Mouse (Mus musculus) heart, embryonic 10.5 days (tissue): ENCODE results near the gene Spata2l. TPM values are rescaled to one million over a fixed set of nuclear protein-coding genes. Genes with fewer than 3 reads are reported as not detected.
"Not testable (repeated sequence)": the region's sequence is repeated elsewhere in the genome, so short reads cannot be mapped to it uniquely, and the experiment has no call there.

Source experiments
- DNase-seq: peaks from one replicate; pipeline ENCODE4 v3.0.0-alpha.2; 2017; ENCODE audit warnings: low spot score
- H3K27ac ChIP-seq: fragments of 300-500 bp; sonication (generic); 2 replicates; pipeline ENCODE4 v1.5.1; 2016; ENCODE audit warnings: mild to moderate bottlenecking
- H3K27me3 ChIP-seq: fragments of 300-500 bp; sonication (generic); 2 replicates; pipeline ENCODE4 v1.6.1; 2016; ENCODE audit warnings: mild to moderate bottlenecking; ENCODE audit not compliant: poor library complexity, insufficient read depth, severe bottlenecking
- H3K36me3 ChIP-seq: fragments of 300-500 bp; sonication (generic); 2 replicates; pipeline ENCODE4 v1.6.1; 2016; ENCODE audit warnings: mild to moderate bottlenecking, moderate library complexity
- H3K4me1 ChIP-seq: fragments of 300-500 bp; sonication (generic); 2 replicates; pipeline ENCODE4 v1.6.1; 2016; ENCODE audit warnings: mild to moderate bottlenecking
- H3K4me3 ChIP-seq: fragments of 300-500 bp; sonication (generic); 2 replicates; pipeline ENCODE4 v1.5.1; 2016; ENCODE audit warnings: mild to moderate bottlenecking, moderate library complexity
- H3K9me3 ChIP-seq: fragments of 300-500 bp; sonication (generic); 2 replicates; pipeline ENCODE4 v1.6.1; 2016; ENCODE audit warnings: mild to moderate bottlenecking, moderate library complexity
- WGBS: fragments of 180-500 bp; shearing (Covaris S2); methylation state at CpG from one replicate; pipeline ENCODE4 v1.1.7; 2016; 5-methylcytosine and 5-hydroxymethylcytosine counted together
- polyA plus RNA-seq: library from polyadenylated mRNA; unstranded; fragments of >200 nt; fragmentation: Nextera tagmentation; extraction: Ambion mirVana; gene quantifications from 2 replicates; pipeline ENCODE4 v1.2.1, GENCODE M21; 2016

Gene Spata2l
- polyA plus RNA-seq, result 2.2 and 2.6 TPM in 2 replicates

DNA sequence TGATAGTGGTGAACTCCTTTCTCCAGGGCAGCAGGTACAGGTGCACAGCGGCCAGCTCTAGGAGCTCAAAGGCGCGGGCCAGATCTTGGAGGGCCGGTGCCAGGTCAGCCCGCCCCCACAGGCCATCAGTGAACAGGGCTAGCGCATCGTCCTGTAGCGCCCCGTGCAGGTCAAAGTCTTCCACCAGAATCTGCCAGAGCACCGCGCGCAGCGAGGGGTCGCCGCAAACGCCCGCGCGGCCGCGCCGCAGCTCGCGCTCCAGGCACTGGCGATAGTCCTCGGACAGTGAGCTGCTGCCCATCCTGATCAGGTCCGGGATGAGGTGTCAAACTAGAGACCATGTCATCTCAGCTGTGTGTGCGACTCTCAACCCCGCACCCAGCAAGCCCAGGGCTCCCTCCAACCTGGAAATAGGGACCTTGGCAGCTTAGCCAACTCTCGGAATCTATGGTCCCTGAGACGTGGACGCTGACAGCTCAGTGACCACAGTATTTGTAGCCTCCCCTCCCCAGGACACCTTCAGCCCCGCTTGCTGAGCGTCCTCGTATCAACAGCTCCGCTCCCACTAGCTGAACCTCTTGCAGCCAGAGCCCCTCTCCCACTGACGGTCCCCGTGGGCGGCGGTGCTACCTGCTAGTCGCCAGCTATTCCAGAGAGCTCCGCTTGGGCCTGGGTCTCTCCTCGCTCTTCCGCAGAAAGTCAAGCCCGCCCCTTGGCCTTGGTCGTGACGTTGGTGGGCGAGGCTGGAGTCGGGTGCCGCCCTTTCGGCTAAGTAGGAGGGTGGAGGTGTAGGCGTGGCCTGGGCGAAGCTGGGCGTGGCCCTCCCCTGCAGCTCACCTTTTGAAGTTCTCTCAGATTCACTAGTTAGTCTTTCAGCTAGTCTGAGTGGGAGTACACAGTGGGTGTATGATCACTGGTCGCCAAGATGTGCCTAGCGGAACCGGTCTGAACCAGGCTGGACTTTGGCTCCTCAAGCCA, at the start of gene Spata2l:
Gene Spata2l (minus strand): TSS at position 714 of the 978 bp plus-strand sequence.
- peak; percentile 97 for DNase-seq
- peaks cover 31% of the 10 kb centered on the region for H3K4me1 ChIP-seq
- H3K36me3 ChIP-seq, result 0 out of 2 replicates have a peak, but pooled peaks cover 4% of the 10 kb centered on the region
- 3% methylated on average over 57 of the region's 57 CpGs for WGBS
- peak within 1 kb of the TSS; percentile 69 for H3K4me3 ChIP-seq
- peak within 1 kb of the TSS; percentile 69 for H3K27ac ChIP-seq
- H3K9me3 ChIP-seq, result no peaks in the 10 kb centered on the region
- H3K27me3 ChIP-seq, result peaks cover 45% of the 10 kb centered on the region

DNA sequence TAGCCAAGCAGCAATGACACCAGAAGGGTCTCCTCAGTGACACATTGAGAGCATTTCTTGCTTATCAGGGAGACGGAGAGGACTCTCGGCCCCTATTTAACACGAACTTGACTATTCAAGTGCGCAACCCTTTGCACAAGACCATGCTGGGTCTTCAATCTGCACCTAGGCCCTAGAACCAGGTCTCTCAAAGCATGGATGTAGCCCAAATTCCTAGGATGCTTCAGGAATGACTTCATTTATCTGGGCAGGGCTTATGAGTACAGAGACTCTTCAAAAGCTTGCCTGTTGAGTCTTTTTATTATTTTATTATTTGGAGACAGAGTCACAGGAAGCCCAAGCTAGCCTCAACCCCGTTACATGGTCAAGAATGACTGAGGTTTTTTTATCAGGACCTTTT, 48.5 kb upstream of the Spata2l start:
- H3K27me3 ChIP-seq, result no peaks in the 10 kb centered on the region
- peaks cover 66% of the 10 kb centered on the region for H3K36me3 ChIP-seq
- no peak overlapping the region for H3K27ac ChIP-seq
- peaks cover 11% of the 10 kb centered on the region; the same call in 1 of the 2 replicates for H3K4me1 ChIP-seq
- H3K9me3 ChIP-seq, result no peaks in the 10 kb centered on the region
- H3K4me3 ChIP-seq, result no peak overlapping the region
- no peak for DNase-seq
- 54% methylated on average over 5 of the region's 5 CpGs for WGBS

DNA sequence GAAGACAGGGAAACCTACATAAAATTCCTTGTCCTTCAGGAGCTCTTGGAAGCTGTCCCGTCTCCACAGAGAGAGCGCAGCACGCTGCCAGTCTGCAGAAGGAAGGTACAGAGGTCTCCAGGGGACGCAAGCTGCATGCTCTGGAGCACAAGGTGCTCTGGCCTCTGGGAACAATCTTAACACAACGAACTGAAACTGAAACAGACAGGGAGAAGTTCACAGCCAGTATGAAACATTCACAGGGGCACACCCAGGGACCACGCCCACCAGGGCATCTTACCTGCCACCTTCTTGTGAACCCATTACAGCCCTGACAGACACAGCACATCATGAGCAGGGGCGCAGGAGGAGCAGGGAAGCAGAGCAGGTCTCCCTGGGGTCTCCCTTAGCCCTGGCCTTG, 48.0 kb upstream of the Spata2l start:
- H3K9me3 ChIP-seq, result no peaks in the 10 kb centered on the region
- H3K36me3 ChIP-seq, result peaks cover 61% of the 10 kb centered on the region
- H3K4me1 ChIP-seq, result peaks cover 11% of the 10 kb centered on the region; the same call in 1 of the 2 replicates
- H3K4me3 ChIP-seq, result no peak overlapping the region
- 83% methylated on average over 7 of the region's 7 CpGs for WGBS
- DNase-seq, result no peak
- no peaks in the 10 kb centered on the region for H3K27me3 ChIP-seq
- no peak overlapping the region for H3K27ac ChIP-seq

DNA sequence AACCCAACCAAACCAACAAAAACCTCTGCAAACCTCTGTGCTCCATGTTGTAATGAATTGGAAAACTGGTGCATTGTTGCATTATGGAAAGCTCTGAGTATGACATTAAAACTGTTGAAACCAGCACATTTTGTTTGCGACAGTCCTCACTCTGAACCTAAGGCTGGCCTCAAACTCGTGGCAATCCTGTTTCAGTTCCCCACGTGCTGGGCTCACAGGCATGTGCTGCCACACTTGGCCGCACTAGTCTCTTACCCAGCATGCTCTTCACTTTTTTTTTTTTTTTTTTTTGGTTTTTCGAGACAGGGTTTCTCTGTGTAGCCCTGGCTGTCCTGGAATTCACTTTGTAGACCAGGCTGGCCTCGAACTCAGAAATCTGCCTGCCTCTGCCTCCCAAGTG, 47.0 kb upstream of the Spata2l start:
- DNase-seq, H3K9me3 ChIP-seq, H3K4me3 ChIP-seq, H3K27ac ChIP-seq, H3K27me3 ChIP-seq: not testable (repeated sequence)
- 90% methylated on average over 5 of the region's 6 CpGs for WGBS
- Histone ChIP-seq H3K36me3 (peaks cover 59% of the 10 kb centered on the region), H3K4me1 (peaks cover 15% of the 10 kb centered on the region; the same call in 1 of the 2 replicates)

DNA sequence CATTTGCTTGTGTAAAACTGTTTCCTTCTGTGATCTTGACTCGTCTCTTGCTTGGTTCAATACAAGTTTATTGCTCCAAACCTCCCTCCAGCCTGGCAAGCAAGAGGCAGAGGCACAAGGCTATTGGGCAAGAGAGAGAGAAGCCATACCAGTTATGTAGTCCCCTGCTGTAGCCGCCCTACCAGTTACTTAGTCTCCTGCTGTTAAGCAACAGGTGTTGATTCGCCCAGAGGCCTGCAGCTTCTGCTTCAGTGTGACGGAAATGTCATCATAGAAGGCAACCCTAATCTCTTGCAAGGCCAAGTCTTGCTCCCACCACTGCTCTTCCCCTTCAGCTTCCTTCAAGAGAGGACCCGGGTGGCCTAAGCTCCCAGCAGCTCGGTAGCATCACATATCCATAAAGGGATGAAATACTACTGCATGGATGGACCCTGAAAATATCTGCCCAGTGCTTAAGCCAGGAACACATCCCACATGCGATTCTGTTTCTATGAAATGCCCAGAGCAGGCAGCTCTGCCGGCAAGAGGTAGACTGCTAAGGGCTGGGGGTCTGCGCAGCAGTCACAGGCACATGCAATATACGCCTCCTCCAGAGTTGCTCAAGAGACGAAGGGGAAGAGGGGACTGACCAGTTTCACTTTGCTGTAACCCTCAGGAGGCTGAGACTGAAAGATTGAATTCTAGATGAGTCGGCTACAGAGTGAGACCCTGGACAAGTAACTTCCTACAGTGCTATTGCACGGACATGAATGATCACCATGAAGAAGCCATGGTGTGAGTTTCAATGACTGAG, 44.5 kb upstream of the Spata2l start:
- Histone ChIP-seq H3K4me1 (peaks cover 16% of the 10 kb centered on the region; the same call in 1 of the 2 replicates), H3K27me3 (no peaks in the 10 kb centered on the region), H3K36me3 (peaks cover 51% of the 10 kb centered on the region), H3K4me3 (no peak overlapping the region), H3K9me3 (no peaks in the 10 kb centered on the region), H3K27ac (no peak overlapping the region)
- no peak for DNase-seq
- 83% methylated on average over 13 of the region's 13 CpGs for WGBS

DNA sequence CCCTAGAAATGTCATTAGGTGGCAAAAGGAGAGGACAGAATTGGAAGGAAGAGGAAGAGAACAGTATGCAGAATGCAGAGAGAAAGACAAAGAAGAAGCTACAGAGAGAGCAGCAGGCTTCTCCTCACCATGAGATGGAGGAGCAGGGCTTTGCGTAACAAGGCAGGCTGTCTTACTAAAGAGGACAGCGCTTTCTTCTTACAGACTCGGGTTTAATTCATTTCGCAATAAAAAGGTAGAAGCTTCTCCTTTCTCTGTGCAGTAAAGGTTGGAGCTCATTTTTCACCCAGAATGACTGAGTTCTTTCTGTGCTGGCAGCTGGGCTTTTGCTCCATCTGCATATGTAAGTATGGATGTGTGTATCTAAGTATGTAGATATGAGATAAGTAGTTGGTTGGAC, 43.8 kb upstream of the Spata2l start:
- H3K36me3 ChIP-seq, result peaks cover 57% of the 10 kb centered on the region
- no peaks in the 10 kb centered on the region for H3K27me3 ChIP-seq
- no peak overlapping the region for H3K27ac ChIP-seq
- no peak overlapping the region for H3K4me3 ChIP-seq
- whole genome bisulfite sequencing, result 92% methylated on average over 4 of the region's 4 CpGs
- peaks cover 15% of the 10 kb centered on the region; the same call in 1 of the 2 replicates for H3K4me1 ChIP-seq
- no peak for DNase-seq
- H3K9me3 ChIP-seq, result no peaks in the 10 kb centered on the region

DNA sequence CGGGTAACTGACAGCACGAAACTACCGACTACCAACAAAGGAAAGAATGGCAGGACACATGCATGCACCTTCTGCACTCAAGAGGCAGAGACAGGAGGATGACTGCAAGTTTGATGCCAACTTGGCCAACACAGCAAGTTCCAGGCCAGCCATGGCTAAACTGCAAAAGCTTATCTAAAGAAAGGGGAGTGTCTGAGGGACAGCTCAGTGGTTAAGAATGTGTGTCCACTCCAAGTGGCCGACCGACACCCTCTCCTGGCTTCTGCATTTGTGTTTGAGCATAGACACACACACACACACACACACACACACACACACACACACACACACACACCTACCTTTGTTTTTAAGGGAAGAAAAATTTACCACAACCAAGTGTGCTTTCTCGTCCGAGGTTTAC, 42.4 kb upstream of the Spata2l start:
- Histone ChIP-seq H3K4me1 (0 out of 2 replicates have a peak, but pooled peaks cover 5% of the 10 kb centered on the region), H3K36me3 (peaks cover 67% of the 10 kb centered on the region), H3K4me3 (no peak overlapping the region), H3K27ac (no peak overlapping the region), H3K9me3 (no peaks in the 10 kb centered on the region), H3K27me3 (no peaks in the 10 kb centered on the region)
- DNase-seq, result no peak
- 70% methylated on average over 7 of the region's 7 CpGs for WGBS

DNA sequence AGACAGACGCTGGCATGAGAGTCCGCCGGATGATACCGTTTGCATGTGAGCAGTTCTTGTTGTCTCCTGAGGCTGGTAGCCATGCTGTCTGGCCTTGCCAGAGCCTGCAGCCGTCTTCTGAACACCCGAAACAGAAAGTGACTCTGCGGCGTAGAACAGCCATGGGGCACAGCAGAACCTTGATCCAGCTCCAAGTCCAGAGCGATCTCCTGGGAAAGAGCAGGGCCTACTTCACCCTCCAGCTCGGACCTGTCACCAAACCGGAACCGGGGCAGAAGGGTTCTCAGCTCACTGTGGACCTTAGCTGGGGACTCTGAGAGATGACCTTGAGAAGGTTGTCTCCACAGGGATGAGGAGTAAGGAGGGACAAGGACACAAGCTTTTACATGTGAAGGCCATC, 39.1 kb upstream of the Spata2l start:
- WGBS, result 94% methylated on average over 12 of the region's 12 CpGs
- peaks cover 71% of the 10 kb centered on the region for H3K36me3 ChIP-seq

DNA sequence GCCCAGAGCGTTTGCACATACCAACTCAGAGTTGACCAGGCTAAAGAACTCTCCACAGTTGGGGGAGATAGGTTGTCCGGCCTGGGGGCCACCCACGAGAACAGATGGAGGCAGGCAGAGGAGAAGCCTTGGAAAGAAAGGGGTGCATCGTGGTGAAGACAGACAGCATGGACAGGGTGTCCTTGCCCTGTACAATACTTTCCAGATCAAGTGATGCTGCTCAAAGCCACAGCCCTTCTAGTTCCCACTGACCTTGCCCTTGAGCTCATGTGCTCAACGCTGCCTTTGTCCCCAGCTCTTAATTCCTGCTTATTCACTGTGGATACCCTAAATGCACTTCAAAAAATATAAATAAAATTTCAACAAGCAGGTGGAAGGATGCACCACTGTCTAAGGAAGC, 38.4 kb upstream of the Spata2l start:
- WGBS, result 85% methylated on average over 5 of the region's 5 CpGs
- peaks cover 72% of the 10 kb centered on the region for H3K36me3 ChIP-seq

More for the DNA sequence above, 39.1 kb upstream of the Spata2l start:
- Histone ChIP-seq H3K4me3 (no peak overlapping the region), H3K9me3 (no peaks in the 10 kb centered on the region), H3K27ac (no peak overlapping the region), H3K27me3 (no peaks in the 10 kb centered on the region), H3K4me1 (peaks cover 9% of the 10 kb centered on the region; the same call in 1 of the 2 replicates)
- no peak for DNase-seq

DNA sequence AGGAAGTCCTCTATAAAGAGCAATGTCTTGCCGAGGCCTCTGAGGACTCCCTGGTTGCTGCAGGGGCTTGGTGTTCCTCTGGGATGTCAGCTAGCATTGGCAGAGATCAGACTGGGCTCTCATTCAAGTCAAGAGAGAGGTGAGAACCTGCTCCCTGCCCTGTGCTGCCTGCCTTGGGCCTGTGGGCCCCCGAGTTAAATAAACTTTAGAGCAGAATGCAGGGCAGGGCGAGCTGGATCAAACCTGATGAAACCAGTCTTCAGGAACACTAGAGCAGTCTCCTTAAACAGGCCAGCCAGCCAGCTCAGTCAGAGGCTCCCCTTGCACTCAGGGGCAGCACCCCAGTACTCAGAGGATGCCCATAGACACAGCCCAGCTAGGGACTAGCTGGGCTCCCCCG, 35.9 kb upstream of the Spata2l start:
- DNase-seq, result no peak
- 76% methylated on average over 4 of the region's 4 CpGs for WGBS
- H3K9me3 ChIP-seq, result no peaks in the 10 kb centered on the region
- H3K4me1 ChIP-seq, result peaks cover 13% of the 10 kb centered on the region; the same call in 1 of the 2 replicates
- H3K36me3 ChIP-seq, result peaks cover 84% of the 10 kb centered on the region
- H3K27ac ChIP-seq, result peak overlapping the region; percentile 32; the same call in 1 of the 2 replicates
- H3K4me3 ChIP-seq, result no peak overlapping the region
- no peaks in the 10 kb centered on the region for H3K27me3 ChIP-seq

More for the DNA sequence above, 38.4 kb upstream of the Spata2l start:
- no peak for DNase-seq
- Histone ChIP-seq H3K27me3 (no peaks in the 10 kb centered on the region), H3K27ac (no peak overlapping the region), H3K4me3 (no peak overlapping the region), H3K4me1 (peaks cover 9% of the 10 kb centered on the region; the same call in 1 of the 2 replicates), H3K9me3 (no peaks in the 10 kb centered on the region)

DNA sequence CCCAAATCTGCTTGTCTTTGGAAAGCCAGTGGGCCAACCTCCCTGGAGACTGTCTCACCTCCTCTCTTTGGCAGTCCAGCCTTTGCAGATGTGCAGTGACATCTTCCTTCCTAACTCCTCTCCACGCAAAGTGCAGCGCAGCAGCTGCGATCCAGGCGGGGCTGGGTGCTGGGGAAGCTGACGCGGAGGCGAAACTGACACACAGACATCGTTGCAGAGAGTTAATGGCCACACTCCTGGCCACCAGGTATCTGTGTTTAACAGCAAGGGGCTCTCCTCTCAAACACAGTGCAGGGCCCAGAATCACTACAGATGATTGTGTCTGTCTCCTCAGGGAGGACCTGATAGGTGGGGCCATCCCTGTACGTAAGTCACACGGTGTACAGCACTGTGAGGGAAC, 35.1 kb upstream of the Spata2l start:
- Histone ChIP-seq H3K27me3 (no peaks in the 10 kb centered on the region), H3K36me3 (peaks cover 86% of the 10 kb centered on the region), H3K27ac (no peak overlapping the region), H3K4me1 (peaks cover 13% of the 10 kb centered on the region; the same call in 1 of the 2 replicates), H3K4me3 (no peak overlapping the region), H3K9me3 (no peaks in the 10 kb centered on the region)
- DNase-seq, result no peak
- 88% methylated on average over 10 of the region's 10 CpGs for WGBS

DNA sequence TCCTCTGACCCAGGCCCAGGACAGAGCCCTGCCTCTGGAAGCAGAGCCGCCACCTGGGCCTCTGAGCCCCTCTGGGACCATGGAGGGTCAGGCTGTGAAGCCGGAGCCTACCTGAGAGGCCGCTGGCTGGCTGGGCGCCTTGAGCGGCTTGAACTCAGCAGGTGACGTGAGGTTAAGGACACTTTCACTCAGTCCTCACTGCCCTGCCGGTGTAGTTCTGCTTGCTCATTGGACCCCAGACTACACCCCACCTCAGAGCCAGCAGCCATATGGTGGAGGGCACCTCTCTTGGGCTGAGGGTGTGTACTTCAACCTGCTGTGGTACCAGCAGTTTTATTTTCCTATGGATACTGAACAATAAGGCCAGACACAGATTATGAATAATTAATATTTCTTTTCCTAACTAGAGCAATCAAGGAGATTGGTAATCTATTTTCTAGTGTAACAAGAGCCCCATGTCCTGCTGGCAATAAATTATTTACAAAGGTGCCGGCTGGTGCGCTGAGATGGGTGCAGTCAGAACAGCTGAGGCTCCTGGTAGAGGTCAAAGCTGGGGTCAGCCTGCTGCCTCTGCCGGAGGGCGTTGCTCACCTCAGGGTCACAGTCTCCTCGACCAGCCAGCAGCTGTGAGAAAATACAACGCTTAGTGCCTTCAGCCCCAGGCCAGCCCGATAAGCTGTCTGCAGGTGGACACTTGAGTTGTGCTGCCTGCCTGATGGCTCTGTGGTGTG, 32.1 kb upstream of the Spata2l start:
- no peak for DNase-seq
- Histone ChIP-seq H3K36me3 (peaks cover 90% of the 10 kb centered on the region), H3K4me1 (peaks cover 13% of the 10 kb centered on the region; the same call in 1 of the 2 replicates), H3K27me3 (no peaks in the 10 kb centered on the region), H3K4me3 (no peak overlapping the region), H3K27ac (no peak overlapping the region), H3K9me3 (no peaks in the 10 kb centered on the region)
- 82% methylated on average over 14 of the region's 14 CpGs for WGBS
